Mouse (Mus musculus) kidney, embryonic 14.5 days (tissue): ENCODE measurements around the gene Chmp4b. TPM values are rescaled to one million over a fixed set of nuclear protein-coding genes. Genes with fewer than 3 reads are reported as not detected.

Source experiments
- ATAC-seq: fragments of 200-750 bp; cut with Nextera tagmentation; 2 replicates; pipeline ENCODE4 v1.8.0; 2017; ENCODE audit warnings: moderate number of reproducible peaks, mild to moderate bottlenecking, moderate TSS enrichment, moderate library complexity; ENCODE audit not compliant: low FRiP score, low TSS enrichment
- H3K27ac ChIP-seq: fragments of 300-500 bp; sonication (generic); 2 replicates; pipeline ENCODE4 v1.5.1; 2014; ENCODE audit warnings: low read depth, mild to moderate bottlenecking, low read length, moderate library complexity, mixed read lengths
- H3K27me3 ChIP-seq: fragments of 300-500 bp; sonication (generic); 2 replicates; pipeline ENCODE4 v1.6.1; 2014; ENCODE audit warnings: mild to moderate bottlenecking, low read length; ENCODE audit not compliant: control insufficient read depth, insufficient read depth
- H3K36me3 ChIP-seq: fragments of 300-500 bp; sonication (generic); 2 replicates; pipeline ENCODE4 v1.6.1; 2014; ENCODE audit warnings: low read length, mixed read lengths; ENCODE audit not compliant: control insufficient read depth, insufficient read depth
- H3K4me1 ChIP-seq: fragments of 300-500 bp; sonication (generic); 2 replicates; pipeline ENCODE4 v1.6.1; 2014; ENCODE audit warnings: low read length, mixed read lengths; ENCODE audit not compliant: control insufficient read depth, insufficient read depth
- H3K4me2 ChIP-seq: fragments of 300-500 bp; sonication (generic); replicated peaks from 2 replicates; pipeline ENCODE4 v1.6.1; 2014; ENCODE audit warnings: low read depth, mild to moderate bottlenecking, low read length
- H3K4me3 ChIP-seq: fragments of 300-500 bp; sonication (generic); 2 replicates; pipeline ENCODE4 v1.5.1; 2014; ENCODE audit warnings: mild to moderate bottlenecking, low read length
- H3K9ac ChIP-seq: fragments of 300-500 bp; sonication (generic); 2 replicates; pipeline ENCODE4 v1.6.1; 2014; ENCODE audit warnings: low read depth, mild to moderate bottlenecking, low read length, moderate library complexity
- H3K9me3 ChIP-seq: fragments of 300-500 bp; sonication (generic); 2 replicates; pipeline ENCODE4 v1.6.1; 2016; ENCODE audit warnings: low read length; ENCODE audit not compliant: control insufficient read depth
- WGBS: fragments of 180-500 bp; shearing (Covaris S2); extraction: QIAGEN DNeasy Blood & Tissue Kit; methylation state at CpG from one replicate; pipeline ENCODE4 v1.1.7; 2014; 5-methylcytosine and 5-hydroxymethylcytosine counted together
- polyA plus RNA-seq: library from polyadenylated mRNA; unstranded; fragments of >200 nt; fragmentation: Nextera tagmentation; extraction: Ambion mirVana; gene quantifications from 2 replicates; pipeline ENCODE4 v1.2.1, GENCODE M21; 2014

Gene Chmp4b
- polyA plus RNA-seq, 1 experiment from 2014 or later: 13.9 TPM

DNA sequence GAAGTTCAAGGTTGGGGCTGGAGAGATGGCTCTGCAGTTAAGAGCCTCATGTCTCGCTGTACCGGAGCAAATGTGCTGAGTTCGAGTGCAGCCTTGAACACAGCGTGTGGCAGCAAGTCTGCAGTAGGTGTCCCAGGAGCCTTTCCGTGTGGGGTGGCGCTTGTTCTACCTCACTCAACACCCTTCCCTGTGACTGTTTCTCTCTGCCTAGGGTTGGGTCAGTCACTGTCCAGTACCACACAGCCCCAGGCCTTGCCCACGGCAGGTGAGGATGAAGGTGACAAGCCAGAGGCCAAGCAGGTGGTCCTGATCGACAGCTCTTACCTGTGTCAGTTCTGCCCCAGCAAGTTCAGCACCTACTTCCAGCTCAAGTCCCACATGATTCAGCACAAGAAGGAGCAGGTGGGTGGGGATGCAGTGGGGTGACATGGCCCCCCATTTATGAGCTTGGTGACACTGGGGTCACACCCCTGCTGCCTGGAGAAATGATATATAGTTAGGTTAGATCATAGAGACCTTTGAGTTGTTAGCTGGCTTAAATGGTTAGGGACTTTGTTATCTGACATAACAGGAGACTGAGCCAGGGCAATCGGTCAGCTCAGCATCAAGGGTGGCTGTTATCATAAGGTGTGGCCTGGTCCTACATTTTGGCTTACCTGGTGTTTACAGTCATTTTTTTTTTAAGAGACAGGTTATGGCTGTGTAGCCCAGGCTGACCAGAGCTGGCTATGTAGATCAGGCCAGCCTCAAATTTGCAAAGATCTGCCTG lies 17.4 kb upstream of the Chmp4b start:
- no peak overlapping the region for H3K4me2 ChIP-seq
- no peak overlapping the region for H3K4me3 ChIP-seq
- no peaks in the 10 kb centered on the region for H3K4me1 ChIP-seq
- ATAC-seq: no peak; the same call in 1 of the 2 replicates
- 88% methylated on average over 9 of the region's 9 CpGs for WGBS
- no peaks in the 10 kb centered on the region for H3K27me3 ChIP-seq
- peaks cover 18% of the 10 kb centered on the region for H3K36me3 ChIP-seq
- no peak overlapping the region for H3K27ac ChIP-seq
- H3K9me3 ChIP-seq: peaks cover 6% of the 10 kb centered on the region; the same call in 1 of the 2 replicates
- H3K9ac ChIP-seq: no peak overlapping the region

DNA sequence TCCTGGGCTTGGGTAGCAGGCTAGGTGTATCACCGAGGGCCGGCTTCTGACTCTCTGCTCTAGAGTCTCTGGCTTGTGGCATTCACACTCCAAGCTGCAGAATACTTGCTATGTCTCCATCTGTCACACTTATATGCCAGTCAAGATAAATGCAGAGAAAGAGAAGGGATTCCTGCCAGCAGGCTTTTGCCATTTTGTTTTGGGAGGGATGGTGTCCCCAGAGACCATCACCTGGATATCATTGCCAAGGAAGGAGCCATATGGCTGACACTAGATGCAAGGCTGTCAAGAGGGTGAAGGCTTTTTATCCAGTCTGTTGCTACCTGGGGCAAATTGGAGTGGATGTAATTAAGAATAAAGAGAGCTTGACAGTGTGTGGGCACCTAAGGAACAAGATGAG lies 15.7 kb upstream of the Chmp4b start:
- Histone ChIP-seq H3K9ac (no peak overlapping the region), H3K27ac (no peak overlapping the region), H3K36me3 (peaks cover 14% of the 10 kb centered on the region), H3K4me1 (no peaks in the 10 kb centered on the region), H3K27me3 (no peaks in the 10 kb centered on the region), H3K4me3 (no peak overlapping the region), H3K9me3 (peaks cover 6% of the 10 kb centered on the region; the same call in 1 of the 2 replicates), H3K4me2 (no peak overlapping the region)
- 96% methylated on average over 2 of the region's 2 CpGs for WGBS
- no peak for ATAC-seq

DNA sequence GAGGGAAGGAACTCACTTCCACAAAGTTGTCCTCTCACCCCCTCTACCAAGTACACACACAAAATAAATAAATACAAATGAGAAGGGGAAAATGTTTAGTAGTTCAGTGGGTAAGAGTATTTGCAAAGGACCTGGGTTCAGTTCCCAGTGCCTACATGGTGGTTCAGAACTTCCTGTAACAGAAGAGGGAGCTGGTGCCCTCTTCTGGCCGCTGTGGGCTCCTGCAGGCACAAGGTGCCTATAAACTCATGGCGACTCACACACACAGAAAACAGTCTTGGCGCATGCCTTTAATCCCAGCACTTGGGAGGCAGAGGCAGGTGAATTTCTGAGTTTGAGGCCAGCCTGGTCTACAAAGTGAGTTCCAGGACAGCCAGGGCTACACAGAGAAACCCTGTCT lies 13.0 kb upstream of the Chmp4b start:
- Histone ChIP-seq H3K9ac (no peak overlapping the region), H3K4me2 (no peak overlapping the region), H3K9me3 (peaks cover 6% of the 10 kb centered on the region; the same call in 1 of the 2 replicates), H3K27me3 (no peaks in the 10 kb centered on the region), H3K4me1 (no peaks in the 10 kb centered on the region), H3K27ac (no peak overlapping the region), H3K4me3 (no peak overlapping the region), H3K36me3 (peaks cover 15% of the 10 kb centered on the region)
- ATAC-seq: no peak
- 95% methylated on average over 3 of the region's 3 CpGs for WGBS

DNA sequence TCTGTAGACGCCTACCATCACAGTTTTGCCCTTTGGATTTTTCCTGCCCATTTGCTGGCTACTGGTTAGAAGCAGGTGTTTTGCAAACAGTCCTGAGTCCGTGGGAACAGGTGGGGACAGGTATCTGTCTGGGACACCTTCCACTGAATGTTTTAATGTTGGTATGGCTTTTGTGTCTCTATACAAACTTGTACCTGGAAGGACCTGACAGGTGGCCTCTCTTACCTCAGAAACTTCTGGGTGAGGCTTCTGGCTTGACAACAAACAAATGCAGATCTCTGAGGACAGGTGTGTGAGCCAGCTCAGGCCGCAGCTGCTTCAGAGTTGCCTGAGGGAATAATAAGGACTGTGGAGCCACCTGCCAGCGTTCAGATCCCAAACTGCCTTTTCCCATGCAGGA lies 12.4 kb upstream of the Chmp4b start:
- peaks cover 15% of the 10 kb centered on the region for H3K36me3 ChIP-seq
- no peaks in the 10 kb centered on the region for H3K4me1 ChIP-seq
- H3K27ac ChIP-seq: no peak overlapping the region
- peaks cover 6% of the 10 kb centered on the region; the same call in 1 of the 2 replicates for H3K9me3 ChIP-seq
- H3K27me3 ChIP-seq: no peaks in the 10 kb centered on the region
- H3K4me2 ChIP-seq: no peak overlapping the region
- no peak overlapping the region for H3K4me3 ChIP-seq
- ATAC-seq: no peak
- H3K9ac ChIP-seq: no peak overlapping the region
- WGBS: 86% methylated on average over 4 of the region's 4 CpGs

DNA sequence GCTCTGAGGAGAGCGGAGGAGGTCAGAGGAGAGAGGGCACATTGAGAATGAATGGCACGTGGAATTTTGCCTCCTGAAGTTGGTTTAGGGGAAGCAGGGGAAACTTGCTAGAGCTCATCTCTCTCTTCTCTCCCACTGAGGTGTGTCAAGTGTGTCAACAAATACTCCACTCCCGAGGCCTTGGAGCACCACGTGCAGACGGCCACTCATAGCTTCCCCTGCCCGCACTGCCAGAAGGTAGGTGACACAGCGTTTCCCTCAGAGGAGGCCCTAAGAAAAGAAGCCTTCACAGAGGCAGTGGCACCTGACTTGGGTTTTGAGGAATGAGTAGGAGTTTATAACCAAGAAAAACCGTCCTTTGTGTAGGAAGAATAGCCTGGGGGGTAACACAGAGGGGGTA lies 10.3 kb upstream of the Chmp4b start:
- peaks cover 6% of the 10 kb centered on the region; the same call in 1 of the 2 replicates for H3K9me3 ChIP-seq
- no peaks in the 10 kb centered on the region for H3K27me3 ChIP-seq
- H3K27ac ChIP-seq: no peak overlapping the region
- WGBS: 87% methylated on average over 8 of the region's 8 CpGs
- no peak overlapping the region for H3K4me3 ChIP-seq
- H3K4me2 ChIP-seq: no peak overlapping the region
- H3K9ac ChIP-seq: no peak overlapping the region
- H3K4me1 ChIP-seq: no peaks in the 10 kb centered on the region
- H3K36me3 ChIP-seq: peaks cover 17% of the 10 kb centered on the region; the same call in 1 of the 2 replicates
- no peak for ATAC-seq

DNA sequence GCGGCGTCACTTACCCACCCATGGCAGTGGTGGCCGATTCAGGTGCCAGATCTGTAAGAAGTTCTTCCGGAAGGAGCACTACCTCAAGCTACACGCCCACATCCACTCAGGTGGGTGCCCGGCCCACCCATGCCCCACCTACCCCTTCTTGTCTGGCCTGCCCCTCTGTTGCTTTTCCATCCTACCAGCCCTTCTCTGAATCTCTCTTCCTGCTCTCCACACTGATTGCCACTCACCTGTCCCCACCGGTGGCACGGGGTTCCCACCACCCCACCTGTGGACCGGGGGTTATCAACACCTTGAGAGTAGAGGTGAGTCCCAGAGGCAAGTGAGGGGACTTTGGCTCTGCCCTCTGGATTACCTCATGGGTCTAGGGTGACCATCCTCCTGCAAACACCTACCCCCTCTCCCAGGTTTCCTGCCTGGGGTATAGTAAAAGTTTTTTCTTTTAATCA lies 9.5 kb upstream of the Chmp4b start:
- Histone ChIP-seq H3K27me3 (no peaks in the 10 kb centered on the region), H3K9me3 (peaks cover 6% of the 10 kb centered on the region; the same call in 1 of the 2 replicates), H3K4me2 (no peak overlapping the region), H3K4me1 (no peaks in the 10 kb centered on the region), H3K9ac (no peak overlapping the region), H3K36me3 (peaks cover 17% of the 10 kb centered on the region; the same call in 1 of the 2 replicates), H3K27ac (peak overlapping the region; percentile 73), H3K4me3 (no peak overlapping the region)
- peak; percentile 58; the same call in 1 of the 2 replicates for ATAC-seq
- 86% methylated on average over 9 of the region's 9 CpGs for WGBS

DNA sequence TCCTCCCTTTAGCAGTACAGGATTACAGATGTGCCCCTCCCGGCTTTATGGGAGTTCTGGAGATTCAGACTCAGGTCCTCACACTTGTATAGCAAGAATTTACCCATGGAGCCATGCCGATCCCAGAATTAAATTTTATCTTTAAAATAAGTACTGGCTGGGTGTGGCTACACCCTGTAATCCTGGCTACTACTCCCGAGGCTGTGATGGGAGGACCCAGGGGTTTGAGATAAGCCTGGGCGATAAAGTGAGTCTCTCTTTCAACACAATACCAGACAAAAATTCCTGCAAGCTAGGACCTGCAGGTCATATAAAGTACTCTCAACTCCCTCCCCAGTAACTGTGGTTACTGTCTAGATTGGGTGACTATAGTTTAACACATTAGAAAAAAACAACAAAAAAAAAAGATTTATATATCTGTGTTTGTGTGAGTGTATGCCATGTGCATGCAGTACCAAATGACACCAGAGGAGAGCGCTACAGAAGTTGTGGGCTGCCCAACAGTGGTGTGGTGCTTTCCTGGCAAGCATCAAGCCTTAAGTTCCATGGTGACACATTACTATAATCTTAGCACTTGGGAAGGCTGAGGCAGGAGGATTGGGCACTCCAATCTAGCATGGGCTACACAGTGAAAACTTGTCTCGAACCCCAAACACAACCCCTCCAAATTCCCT lies 8.7 kb upstream of the Chmp4b start:
- Histone ChIP-seq H3K4me2 (no peak overlapping the region), H3K9me3 (peaks cover 6% of the 10 kb centered on the region; the same call in 1 of the 2 replicates), H3K4me1 (no peaks in the 10 kb centered on the region), H3K27me3 (no peaks in the 10 kb centered on the region), H3K9ac (no peak overlapping the region), H3K36me3 (peaks cover 15% of the 10 kb centered on the region; the same call in 1 of the 2 replicates), H3K27ac (peak overlapping the region; percentile 73), H3K4me3 (no peak overlapping the region)
- ATAC-seq: no peak
- WGBS: 87% methylated on average over 6 of the region's 6 CpGs

DNA sequence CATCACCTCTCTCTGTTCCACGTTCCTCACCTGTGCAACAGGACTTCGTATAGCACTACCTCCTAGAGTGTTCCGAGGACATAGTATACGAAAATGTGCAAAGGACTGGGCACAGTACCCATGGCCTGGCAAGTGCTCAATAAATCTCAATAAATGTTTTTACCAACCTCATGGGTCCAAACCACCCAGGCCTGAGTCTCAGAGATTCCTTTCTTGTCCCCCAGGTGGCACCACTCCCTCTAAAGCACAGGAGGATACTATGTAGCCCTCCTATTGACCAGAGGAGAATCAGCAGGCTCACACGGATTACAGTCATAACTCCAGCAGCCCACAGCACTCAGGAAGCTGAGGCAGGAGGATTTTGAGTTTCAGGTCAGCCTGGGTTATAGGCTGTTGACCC lies 4.9 kb upstream of the Chmp4b start:
- Histone ChIP-seq H3K27me3 (no peaks in the 10 kb centered on the region), H3K27ac (no peak overlapping the region), H3K9me3 (no peaks in the 10 kb centered on the region), H3K36me3 (peaks cover 8% of the 10 kb centered on the region; the same call in 1 of the 2 replicates), H3K4me3 (no peak overlapping the region), H3K4me2 (no peak overlapping the region), H3K9ac (no peak overlapping the region), H3K4me1 (no peaks in the 10 kb centered on the region)
- ATAC-seq: no peak
- 79% methylated on average over 5 of the region's 5 CpGs for WGBS

DNA sequence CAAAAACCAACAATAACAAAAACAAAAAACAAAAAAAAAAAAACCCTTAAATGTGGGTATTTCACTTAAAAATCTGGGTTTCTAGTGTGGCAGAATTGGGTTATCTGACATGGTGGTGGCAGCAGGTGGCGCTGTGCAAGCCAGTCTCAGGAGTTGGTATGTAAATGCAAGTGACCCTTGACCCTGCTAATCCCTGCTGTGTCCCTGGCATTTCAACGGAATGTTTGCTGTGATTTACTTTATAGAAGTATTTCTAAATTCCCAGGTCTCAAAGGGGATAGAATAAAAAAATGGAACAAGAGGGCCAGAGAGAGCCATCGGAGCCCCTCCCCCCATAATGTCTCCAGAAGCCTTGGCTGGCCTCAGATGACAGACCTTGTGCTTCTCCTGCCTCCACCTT lies 3.4 kb upstream of the Chmp4b start:
- Histone ChIP-seq H3K27ac (no peak overlapping the region), H3K27me3 (no peaks in the 10 kb centered on the region), H3K4me1 (no peaks in the 10 kb centered on the region), H3K4me3 (no peak overlapping the region), H3K36me3 (peaks cover 8% of the 10 kb centered on the region; the same call in 1 of the 2 replicates), H3K9ac (no peak overlapping the region), H3K4me2 (no peak overlapping the region), H3K9me3 (no peaks in the 10 kb centered on the region)
- WGBS: 38% methylated on average over 3 of the region's 3 CpGs
- ATAC-seq: no peak
